Mouse (Mus musculus) induced T-regulatory cell, adult 2 months (primary cell): ENCODE results near the gene Comt.

Experiments used
- DNase-seq: peaks from one replicate; pipeline ENCODE4 v3.0.0-alpha.2; 2012; ENCODE audit warnings: low read depth

Comt gene

DNA sequence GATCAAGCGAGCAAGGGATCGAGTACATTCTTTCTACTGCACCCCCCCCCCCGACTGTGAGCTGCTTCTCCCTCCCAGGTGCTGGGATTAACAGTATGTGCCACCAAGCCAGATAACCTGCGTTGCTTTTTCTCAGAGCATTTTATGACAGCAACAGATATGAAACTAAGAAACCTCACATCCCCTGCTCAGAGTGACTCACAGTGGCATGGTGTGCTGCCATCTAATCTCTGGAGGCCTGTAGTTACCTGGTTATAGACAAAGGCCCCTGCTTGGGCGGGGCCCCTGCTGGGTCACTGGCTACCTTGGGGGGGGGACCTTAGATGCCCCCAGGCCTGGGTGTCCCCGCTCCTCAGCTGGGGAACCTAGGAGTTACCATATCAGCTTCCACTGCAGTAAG, 68.7 kb downstream of the Comt start:
- DNase-seq: no peak

GRCm38 (mm10) chr16:18356961-18357360, 69.7 kb downstream of the Comt start:
- DNase-seq: no peak
